Mouse (Mus musculus) gastrocnemius, adult 18-20 months (tissue): Measurements from ENCODE around the gene Pclaf. TPM values are rescaled to one million over a fixed set of nuclear protein-coding genes. Genes with fewer than 3 reads are reported as not detected.

Experiments
- total RNA-seq, 2 experiments: library from RNA; stranded (reverse); gene quantifications; 2 replicates each; pipeline ENCODE4 v1.2.3; 2021

Pclaf gene
- total RNA-seq, 2 experiments from 2014 or later = not detected

Other genes starting within 250 kb of the Pclaf start
- 100 to 1,000 TPM; 223 to 247 TPM for gene Oaz2, start 222.2 kb upstream of the Pclaf start, total RNA-seq
- 10 to 100 TPM; 15.7 to 16.2 TPM for gene Zfp609, start 62.7 kb upstream of the Pclaf start, total RNA-seq
- 10 to 100 TPM; 13.4 to 13.8 TPM for gene Trip4, start 18.6 kb downstream of the Pclaf start, total RNA-seq
- gene Csnk1g1, start 18.7 kb downstream of the Pclaf start, total RNA-seq = 1 to 10 TPM; 7.2 to 7.6 TPM
- gene Ppib, start 170.0 kb downstream of the Pclaf start, total RNA-seq = 10 to 100 TPM; 32.4 to 38.4 TPM
- under 1 TPM in 1 of 2 experiments, not detected in 1; 0.17 TPM for gene Snx22, start 179.5 kb downstream of the Pclaf start, total RNA-seq
- 10 to 100 TPM; 10.7 to 13.3 TPM for gene Snx1, start 236.3 kb downstream of the Pclaf start, total RNA-seq
- 10 to 100 TPM; 49.7 to 53.9 TPM for gene Ciao2a, start 236.4 kb downstream of the Pclaf start, total RNA-seq